Mouse (Mus musculus): ENCODE results near the gene Acbd3. TPM values are rescaled to one million over a fixed set of nuclear protein-coding genes. Genes with fewer than 3 reads are reported as not detected.

The Acbd3 gene
- polyA plus RNA-seq, 1 experiment from 2014 or later: 24.5 TPM

- Histone ChIP-seq H3K4me1 (peaks cover 32% of the 10 kb centered on the region), H3K27me3 (ENCODE audit: insufficient read depth, poor library complexity, severe bottlenecking) (0 out of 2 replicates have a peak, but pooled peaks cover 4% of the 10 kb centered on the region), H3K4me3 (peak overlapping the region; percentile 77), H3K27ac (peak overlapping the region; percentile 97), H3K9me3 (peaks cover 4% of the 10 kb centered on the region; the same call in 1 of the 2 replicates), H3K36me3 (no peaks in the 10 kb centered on the region)
- under 1% methylated on average over 56 of the region's 56 CpGs for WGBS
- peak; percentile 94 for DNase-seq (ENCODE audit: low spot score)
These were observed 52.0 kb downstream of the Acbd3 start for GRCm38 (mm10) chr1:180777660-180778402.

- H3K27me3 ChIP-seq (ENCODE audit: insufficient read depth, poor library complexity, severe bottlenecking): 0 out of 2 replicates have a peak, but pooled peaks cover 4% of the 10 kb centered on the region
- 1% methylated on average over 13 of the region's 13 CpGs for WGBS
These were observed 52.5 kb downstream of the Acbd3 start for GRCm38 (mm10) chr1:180778403-180778754.

GRCm38 (mm10) chr1:180778941-180779340 lies 53.1 kb downstream of the Acbd3 start:
- H3K36me3 ChIP-seq: no peaks in the 10 kb centered on the region
- peak overlapping the region; percentile 77; the same call in 1 of the 2 replicates for H3K4me3 ChIP-seq
- no peak overlapping the region for H3K27ac ChIP-seq
- H3K4me1 ChIP-seq: peaks cover 36% of the 10 kb centered on the region
- 79% methylated on average over 10 of the region's 10 CpGs for WGBS
- peaks cover 4% of the 10 kb centered on the region; the same call in 1 of the 2 replicates for H3K9me3 ChIP-seq
- DNase-seq (ENCODE audit: low spot score): no peak
- 0 out of 2 replicates have a peak, but pooled peaks cover 4% of the 10 kb centered on the region for H3K27me3 ChIP-seq (ENCODE audit: insufficient read depth, poor library complexity, severe bottlenecking)

More at GRCm38 (mm10) chr1:180778403-180778754, 52.5 kb downstream of the Acbd3 start:
- Histone ChIP-seq H3K36me3 (no peaks in the 10 kb centered on the region), H3K4me1 (peaks cover 32% of the 10 kb centered on the region), H3K9me3 (peaks cover 4% of the 10 kb centered on the region; the same call in 1 of the 2 replicates), H3K4me3 (peak overlapping the region; percentile 77), H3K27ac (peak overlapping the region; percentile 97)
- DNase-seq (ENCODE audit: low spot score): no peak

- DNase-seq (ENCODE audit: low spot score): no peak
- peaks cover 33% of the 10 kb centered on the region for H3K4me1 ChIP-seq
- H3K36me3 ChIP-seq: no peaks in the 10 kb centered on the region
- no peak overlapping the region for H3K27ac ChIP-seq
- 0 out of 2 replicates have a peak, but pooled peaks cover 4% of the 10 kb centered on the region for H3K27me3 ChIP-seq (ENCODE audit: insufficient read depth, poor library complexity, severe bottlenecking)
- no peak overlapping the region for H3K4me3 ChIP-seq
- WGBS: 86% methylated on average over 8 of the region's 8 CpGs
- no peaks in the 10 kb centered on the region for H3K9me3 ChIP-seq
These were observed 54.4 kb downstream of the Acbd3 start for GRCm38 (mm10) chr1:180780291-180780690.

GRCm38 (mm10) chr1:180781250-180781649 lies 55.4 kb downstream of the Acbd3 start:
- Histone ChIP-seq H3K9me3 (no peaks in the 10 kb centered on the region), H3K27ac (no peak overlapping the region), H3K4me1 (peaks cover 24% of the 10 kb centered on the region), H3K36me3 (no peaks in the 10 kb centered on the region), H3K4me3 (no peak overlapping the region), H3K27me3 (ENCODE audit: insufficient read depth, poor library complexity, severe bottlenecking) (0 out of 2 replicates have a peak, but pooled peaks cover 4% of the 10 kb centered on the region)
- no peak for DNase-seq (ENCODE audit: low spot score)
- 82% methylated on average over 5 of the region's 5 CpGs for WGBS

- 55% methylated on average over 9 of the region's 9 CpGs for WGBS
- Histone ChIP-seq H3K9me3 (0 out of 2 replicates have a peak, but pooled peaks cover 2% of the 10 kb centered on the region), H3K4me3 (no peak overlapping the region), H3K36me3 (no peaks in the 10 kb centered on the region), H3K4me1 (peaks cover 7% of the 10 kb centered on the region; the same call in 1 of the 2 replicates), H3K27ac (peak overlapping the region; percentile 69), H3K27me3 (ENCODE audit: insufficient read depth, poor library complexity, severe bottlenecking) (0 out of 2 replicates have a peak, but pooled peaks cover 4% of the 10 kb centered on the region)
- DNase-seq (ENCODE audit: low spot score): no peak
These were observed 57.2 kb downstream of the Acbd3 start for GRCm38 (mm10) chr1:180782906-180783579.

- DNase-seq (ENCODE audit: low spot score): no peak
- Histone ChIP-seq H3K36me3 (no peaks in the 10 kb centered on the region), H3K4me3 (no peak overlapping the region), H3K9me3 (0 out of 2 replicates have a peak, but pooled peaks cover 4% of the 10 kb centered on the region), H3K27ac (no peak overlapping the region; the same call in 1 of the 2 replicates), H3K4me1 (peaks cover 7% of the 10 kb centered on the region; the same call in 1 of the 2 replicates), H3K27me3 (ENCODE audit: insufficient read depth, poor library complexity, severe bottlenecking) (0 out of 2 replicates have a peak, but pooled peaks cover 4% of the 10 kb centered on the region)
- WGBS: 49% methylated on average over 3 of the region's 3 CpGs
These were observed 57.7 kb downstream of the Acbd3 start for GRCm38 (mm10) chr1:180783580-180783928.

- DNase-seq (ENCODE audit: low spot score): no peak
- Histone ChIP-seq H3K9me3 (0 out of 2 replicates have a peak, but pooled peaks cover 4% of the 10 kb centered on the region), H3K4me3 (no peak overlapping the region), H3K36me3 (no peaks in the 10 kb centered on the region), H3K27me3 (ENCODE audit: insufficient read depth, poor library complexity, severe bottlenecking) (peaks cover 4% of the 10 kb centered on the region; the same call in 1 of the 2 replicates), H3K4me1 (peaks cover 24% of the 10 kb centered on the region), H3K27ac (no peak overlapping the region)
- WGBS: 78% methylated on average over 14 of the region's 14 CpGs
These were observed 66.1 kb downstream of the Acbd3 start for GRCm38 (mm10) chr1:180791821-180792480.

- Histone ChIP-seq H3K9me3 (0 out of 2 replicates have a peak, but pooled peaks cover 8% of the 10 kb centered on the region), H3K27ac (no peak overlapping the region), H3K36me3 (no peaks in the 10 kb centered on the region), H3K27me3 (ENCODE audit: insufficient read depth, poor library complexity, severe bottlenecking) (peaks cover 4% of the 10 kb centered on the region; the same call in 1 of the 2 replicates), H3K4me1 (peaks cover 24% of the 10 kb centered on the region), H3K4me3 (no peak overlapping the region)
- no peak for DNase-seq (ENCODE audit: low spot score)
- 82% methylated on average over 4 of the region's 4 CpGs for WGBS
These were observed 67.0 kb downstream of the Acbd3 start for GRCm38 (mm10) chr1:180792814-180793213.

GRCm38 (mm10) chr1:180793445-180794117 lies 67.7 kb downstream of the Acbd3 start:
- 10% methylated on average over 18 of the region's 18 CpGs for WGBS

GRCm38 (mm10) chr1:180794170-180794569 lies 68.3 kb downstream of the Acbd3 start:
- Histone ChIP-seq H3K36me3 (no peaks in the 10 kb centered on the region), H3K27ac (peak overlapping the region; percentile 43), H3K27me3 (ENCODE audit: insufficient read depth, poor library complexity, severe bottlenecking) (peaks cover 4% of the 10 kb centered on the region; the same call in 1 of the 2 replicates), H3K9me3 (0 out of 2 replicates have a peak, but pooled peaks cover 4% of the 10 kb centered on the region), H3K4me3 (peak overlapping the region; percentile 54), H3K4me1 (peaks cover 24% of the 10 kb centered on the region)
- WGBS: 2% methylated on average over 21 of the region's 21 CpGs
- DNase-seq (ENCODE audit: low spot score): peak; percentile 86

More at GRCm38 (mm10) chr1:180793445-180794117, 67.7 kb downstream of the Acbd3 start:
- Histone ChIP-seq H3K27ac (peak overlapping the region; percentile 43), H3K27me3 (ENCODE audit: insufficient read depth, poor library complexity, severe bottlenecking) (peaks cover 4% of the 10 kb centered on the region; the same call in 1 of the 2 replicates), H3K4me1 (peaks cover 24% of the 10 kb centered on the region), H3K36me3 (no peaks in the 10 kb centered on the region), H3K9me3 (0 out of 2 replicates have a peak, but pooled peaks cover 4% of the 10 kb centered on the region), H3K4me3 (peak overlapping the region; percentile 54)
- no peak for DNase-seq (ENCODE audit: low spot score)

- H3K9me3 ChIP-seq: 0 out of 2 replicates have a peak, but pooled peaks cover 4% of the 10 kb centered on the region
- WGBS: 90% methylated on average over 5 of the region's 5 CpGs
These were observed 72.8 kb downstream of the Acbd3 start for GRCm38 (mm10) chr1:180798660-180799059.

More at GRCm38 (mm10) chr1:180798660-180799059, 72.8 kb downstream of the Acbd3 start:
- Histone ChIP-seq H3K36me3 (peaks cover 33% of the 10 kb centered on the region), H3K27me3 (ENCODE audit: insufficient read depth, poor library complexity, severe bottlenecking) (no peaks in the 10 kb centered on the region), H3K27ac (no peak overlapping the region), H3K4me1 (peaks cover 7% of the 10 kb centered on the region; the same call in 1 of the 2 replicates), H3K4me3 (no peak overlapping the region)
- DNase-seq (ENCODE audit: low spot score): no peak

All from heart, embryonic 10.5 days (tissue).